Mouse (Mus musculus) G1E (cell line): Measurements from ENCODE around the gene Iqgap1.

Experiments used
- CTCF ChIP-seq: IDR thresholded peaks from 2 replicates; pipeline ENCODE4 v1.5.1; 2012; ENCODE audit warnings: low read depth, low read length, inconsistent platforms, mixed read lengths
- GATA1 ChIP-seq: IDR thresholded peaks from 2 replicates; pipeline ENCODE4 v1.6.1; 2012; ENCODE audit warnings: borderline replicate concordance, low read length, inconsistent platforms, mixed read lengths
- GATA2 ChIP-seq: IDR thresholded peaks from 2 replicates; pipeline ENCODE4 v1.6.1; 2012; ENCODE audit warnings: low read depth, low read length, inconsistent platforms, borderline replicate concordance

DNA sequence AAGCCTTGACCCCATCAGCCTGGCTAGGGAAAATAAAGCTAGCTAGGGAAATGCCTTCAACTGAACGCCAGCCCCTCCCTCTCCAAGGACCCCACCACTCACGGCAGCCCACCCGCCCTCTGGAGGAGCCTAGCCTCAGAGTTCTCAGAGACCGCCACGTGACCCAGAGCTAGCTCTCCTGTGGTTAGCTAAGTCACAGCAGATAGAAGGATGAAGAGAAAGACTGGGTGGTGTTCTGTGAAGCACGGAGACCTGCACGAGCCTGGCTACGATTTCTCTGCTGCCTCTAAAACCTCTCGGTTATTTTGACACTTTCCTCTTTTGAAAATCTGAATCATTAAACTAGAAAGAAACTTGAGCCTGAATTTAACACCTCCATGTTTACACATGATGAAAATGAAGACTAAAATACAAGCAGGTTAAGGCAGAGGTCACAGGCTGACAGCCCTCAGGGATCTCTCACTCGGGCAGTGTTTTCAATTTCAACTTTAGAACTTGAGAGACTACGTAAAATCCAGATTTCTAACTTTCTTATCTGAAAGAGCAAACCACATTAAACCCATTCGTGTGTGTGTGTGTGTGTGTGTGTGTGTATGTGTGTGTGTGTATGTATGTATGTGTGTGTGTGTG lies 145.4 kb downstream of the Iqgap1 start:
- no peak for TF ChIP-seq CTCF
- TF ChIP-seq GATA1 = no peak
- TF ChIP-seq GATA2 = no peak
